Mouse (Mus musculus) embryonic fibroblast, embryonic 13.5 days (primary cell): Measurements from ENCODE around the gene Tasp1.

ENCODE experiments used
- CTCF ChIP-seq: IDR thresholded peaks from 2 replicates; pipeline ENCODE4 v1.5.1; 2011; ENCODE audit warnings: mild to moderate bottlenecking, control low read depth, low read length, moderate library complexity, borderline replicate concordance; ENCODE audit not compliant: insufficient read depth
- POLR2A ChIP-seq: IDR thresholded peaks from 2 replicates; pipeline ENCODE4 v1.6.1; 2011; ENCODE audit warnings: low read depth, mild to moderate bottlenecking, control low read depth, low read length, moderate library complexity

- TF ChIP-seq CTCF (no peak), POLR2A (no peak)
Measured at GRCm38 (mm10) chr2:139932211-139932610, 134.4 kb downstream of the Tasp1 start.
